Mouse (Mus musculus): Measurements from ENCODE around the gene Cep112.

DNA sequence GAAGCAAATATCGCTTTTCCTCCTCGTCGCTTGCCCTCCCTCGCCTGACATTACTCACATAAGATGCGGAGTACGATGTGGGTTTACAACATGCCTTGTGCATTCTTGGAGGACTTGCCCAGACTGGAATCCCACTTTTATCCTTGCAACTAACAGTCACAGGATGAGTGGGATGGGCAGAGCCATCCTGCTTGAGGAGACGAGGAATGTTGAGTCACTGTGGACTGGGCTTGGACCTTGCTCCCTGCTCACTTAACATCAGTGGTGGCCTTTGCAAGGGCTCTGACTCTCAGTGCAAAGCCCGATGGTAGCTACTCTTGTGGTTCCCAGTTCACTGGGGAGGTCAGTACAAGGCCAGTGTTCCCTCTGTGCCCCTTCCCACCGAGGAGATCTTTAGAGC lies 473.1 kb downstream of the Cep112 start:
- no peak for TF ChIP-seq CTCF (IDR thresholded peaks at IDR 0.05; ENCODE audit: control insufficient read depth, insufficient read depth, low read length)
- TF ChIP-seq POLR2A (IDR thresholded peaks at IDR 0.05; ENCODE audit: borderline replicate concordance, control insufficient read depth, low read depth, low read length) = no peak

Data from bone marrow, adult 2 months (tissue).